Mouse (Mus musculus) Muller cell, postnatal 12 days (primary cell): ENCODE measurements around the gene Mllt3.

Source experiments
- DNase-seq: peaks from one replicate; pipeline ENCODE4 v3.0.0-alpha.2; 2015; ENCODE audit errors: inconsistent ontology term

The Mllt3 gene

GRCm38 (mm10) chr4:87781971-87782370, 251.2 kb downstream of the Mllt3 start:
- DNase-seq = no peak

GRCm38 (mm10) chr4:87775721-87776120, 257.4 kb downstream of the Mllt3 start:
- no peak for DNase-seq

GRCm38 (mm10) chr4:87774515-87774914, 258.6 kb downstream of the Mllt3 start:
- DNase-seq = no peak

- DNase-seq = peak; percentile 40
These were observed 265.2 kb downstream of the Mllt3 start for GRCm38 (mm10) chr4:87767711-87768561.

- DNase-seq = peak; percentile 25
These were observed 267.4 kb downstream of the Mllt3 start for GRCm38 (mm10) chr4:87765729-87766128.

GRCm38 (mm10) chr4:87761075-87761474, 272.1 kb downstream of the Mllt3 start:
- DNase-seq = no peak

GRCm38 (mm10) chr4:87760297-87760696, 272.9 kb downstream of the Mllt3 start:
- DNase-seq = no peak

- DNase-seq = no peak
These were observed 273.5 kb downstream of the Mllt3 start for GRCm38 (mm10) chr4:87759625-87760024.

- DNase-seq = no peak
These were observed 274.1 kb downstream of the Mllt3 start for GRCm38 (mm10) chr4:87759110-87759509.

GRCm38 (mm10) chr4:87751515-87751864, 281.7 kb downstream of the Mllt3 start:
- no peak for DNase-seq

- no peak for DNase-seq
These were observed 282.2 kb downstream of the Mllt3 start for GRCm38 (mm10) chr4:87750856-87751514.

GRCm38 (mm10) chr4:87749532-87750234, 283.5 kb downstream of the Mllt3 start:
- DNase-seq = peak; percentile 72

- DNase-seq = no peak
These were observed 288.0 kb downstream of the Mllt3 start for GRCm38 (mm10) chr4:87745016-87745645.

- peak; percentile 39 for DNase-seq
These were observed 293.5 kb downstream of the Mllt3 start for GRCm38 (mm10) chr4:87739524-87740128.

- DNase-seq = no peak
These were observed 294.1 kb downstream of the Mllt3 start for GRCm38 (mm10) chr4:87739104-87739503.

- DNase-seq = no peak
These were observed 295.9 kb downstream of the Mllt3 start for GRCm38 (mm10) chr4:87737201-87737806.

- DNase-seq = no peak
These were observed 296.4 kb downstream of the Mllt3 start for GRCm38 (mm10) chr4:87736779-87737178.

GRCm38 (mm10) chr4:87731118-87731672, 302.0 kb downstream of the Mllt3 start:
- DNase-seq = peak; percentile 18

- DNase-seq = peak; percentile 26
These were observed 304.6 kb downstream of the Mllt3 start for GRCm38 (mm10) chr4:87728581-87728980.

GRCm38 (mm10) chr4:87723448-87723847, 309.7 kb downstream of the Mllt3 start:
- DNase-seq = no peak
